Mouse (Mus musculus) kidney, adult 8-10 months (tissue): ENCODE data around the gene Cux1.
"Not testable (repeated sequence)": the region's sequence is repeated elsewhere in the genome, so short reads cannot be mapped to it uniquely, and the experiment has no call there.

ENCODE experiments used
- DNase-seq, 2 experiments: peaks; one replicate each; pipeline ENCODE4 v3.0.0; 2022

Gene Cux1

GRCm38 (mm10) chr5:136241161-136241560, 326.1 kb downstream of the Cux1 start:
- no peak for DNase-seq

GRCm38 (mm10) chr5:136240381-136240780, 326.9 kb downstream of the Cux1 start:
- DNase-seq: no peak

- no peak for DNase-seq
These were observed 329.7 kb downstream of the Cux1 start for GRCm38 (mm10) chr5:136237607-136238006.

GRCm38 (mm10) chr5:136236611-136237010, 330.7 kb downstream of the Cux1 start:
- no peak for DNase-seq

- no peak for DNase-seq
These were observed 336.8 kb downstream of the Cux1 start for GRCm38 (mm10) chr5:136230348-136231035.

GRCm38 (mm10) chr5:136226246-136226876, 340.9 kb downstream of the Cux1 start:
- DNase-seq: no peak

- DNase-seq: no peak
These were observed 348.7 kb downstream of the Cux1 start for GRCm38 (mm10) chr5:136218585-136218984.

GRCm38 (mm10) chr5:136217932-136218381, 349.3 kb downstream of the Cux1 start:
- no peak for DNase-seq

- DNase-seq: no peak
These were observed 350.2 kb downstream of the Cux1 start for GRCm38 (mm10) chr5:136217004-136217665.

GRCm38 (mm10) chr5:136215958-136216357, 351.3 kb downstream of the Cux1 start:
- no peak for DNase-seq

GRCm38 (mm10) chr5:136215211-136215610, 352.1 kb downstream of the Cux1 start:
- no peak for DNase-seq

GRCm38 (mm10) chr5:136213716-136214115, 353.6 kb downstream of the Cux1 start:
- DNase-seq: no peak

GRCm38 (mm10) chr5:136212716-136213115, 354.6 kb downstream of the Cux1 start:
- no peak for DNase-seq

GRCm38 (mm10) chr5:136211341-136212102, 355.8 kb downstream of the Cux1 start:
- DNase-seq: not testable (repeated sequence)

- no peak for DNase-seq
These were observed 356.7 kb downstream of the Cux1 start for GRCm38 (mm10) chr5:136210549-136210948.

GRCm38 (mm10) chr5:136201832-136202231, 365.5 kb downstream of the Cux1 start:
- peak; percentile 51 to 69 for DNase-seq

GRCm38 (mm10) chr5:136199526-136199925, 367.8 kb downstream of the Cux1 start:
- DNase-seq: peak in 1 of 2 experiments; percentile 24

- peak; percentile 92 to 94 for DNase-seq
These were observed 368.6 kb downstream of the Cux1 start, which contains the start of gene Prkrip1 for GRCm38 (mm10) chr5:136198474-136199391. Gene Prkrip1 (minus strand): TSS chr5:136198963.
